In the genomic region with DNA sequence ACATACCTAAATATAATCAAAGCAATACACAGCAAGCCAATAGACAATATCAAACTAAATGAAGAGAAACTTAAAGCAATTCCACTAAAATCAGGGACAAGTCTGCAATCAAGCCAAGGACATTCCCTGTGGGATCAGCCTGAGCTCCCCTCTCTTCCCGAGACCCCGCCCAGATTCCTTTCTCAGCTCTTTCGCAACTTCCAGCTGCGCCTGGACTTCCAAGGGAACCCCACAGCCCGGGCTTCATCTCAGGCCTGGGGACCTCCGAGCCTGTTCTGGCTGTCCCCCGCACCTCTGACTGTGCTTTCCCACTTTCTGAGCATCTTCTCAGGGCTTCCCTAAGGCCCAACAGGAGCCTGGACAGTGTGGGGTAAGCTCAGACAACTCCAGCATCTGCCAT, we compare ENCODE assay signal across 12 mouse cellular contexts. TPM values are rescaled to one million over a fixed set of nuclear protein-coding genes. Genes with fewer than 3 reads are reported as not detected.
A peak's percentile ranks its signal among the peaks of the same experiment; 100 is the strongest.
DNase-seq lines count a peak whose midpoint lies in the region; ATAC-seq and TF ChIP-seq lines count a peak whose summit lies in the region.
"Had no signal": no experiment of that assay in that cellular context is flagged by ENCODE, and none has a peak within 500 bp of the region (broad histone marks: within the 10 kb centered on the region; RNA-seq: fewer than 3 reads in every experiment).

Ms4a4d (plus strand) TSS at position 209 of the 400 bp plus-strand sequence.

- no peaks in the 10 kb centered on the region for H3K36me3 ChIP-seq in liver, embryonic 12.5 days
- H3K36me3 ChIP-seq in embryonic facial prominence, embryonic 10.5 days (replicated peaks), result no peaks in the 10 kb centered on the region
- no peaks in the 10 kb centered on the region for H3K36me3 ChIP-seq in limb, embryonic 10.5 days
- no peaks in the 10 kb centered on the region for H3K36me3 ChIP-seq in testis, adult 2 months (ENCODE audit: control insufficient read depth, insufficient read depth, low read length)
- no peaks in the 10 kb centered on the region for H3K36me3 ChIP-seq in kidney, embryonic 14.5 days (ENCODE audit: control insufficient read depth, insufficient read depth, low read length)

- no peak for TF ChIP-seq POLR2A in testis, adult 2 months (IDR thresholded peaks at IDR 0.05; ENCODE audit: control insufficient read depth, low read depth, low read length)

- H3K27me3 ChIP-seq in liver, embryonic 12.5 days (replicated peaks), result no peaks in the 10 kb centered on the region
- no peaks in the 10 kb centered on the region for H3K27me3 ChIP-seq in embryonic facial prominence, embryonic 10.5 days (replicated peaks; ENCODE audit: low read depth, poor library complexity, severe bottlenecking)
- no peaks in the 10 kb centered on the region for H3K27me3 ChIP-seq in limb, embryonic 10.5 days (ENCODE audit: low read depth, poor library complexity, severe bottlenecking)
- no peaks in the 10 kb centered on the region for H3K27me3 ChIP-seq in testis, adult 2 months (ENCODE audit: control insufficient read depth, insufficient read depth, low read length)
- H3K27me3 ChIP-seq in kidney, embryonic 14.5 days (ENCODE audit: control insufficient read depth, insufficient read depth, low read length), result no peaks in the 10 kb centered on the region

- no peak within 1 kb of the TSS for H3K9ac ChIP-seq in liver, embryonic 12.5 days
- no peak within 1 kb of the TSS for H3K9ac ChIP-seq in kidney, embryonic 14.5 days (ENCODE audit: low read depth, low read length)
- H3K9ac ChIP-seq: hindbrain, embryonic 14.5 days had no signal

- 0 out of 2 replicates have a peak, but pooled peaks cover 4% of the 10 kb centered on the region for H3K4me1 ChIP-seq in liver, embryonic 12.5 days
- peaks cover 5% of the 10 kb centered on the region for H3K4me1 ChIP-seq in embryonic facial prominence, embryonic 10.5 days
- peaks cover 8% of the 10 kb centered on the region for H3K4me1 ChIP-seq in limb, embryonic 10.5 days
- no peaks in the 10 kb centered on the region; the same call in 1 of the 2 replicates for H3K4me1 ChIP-seq in testis, adult 2 months (ENCODE audit: control insufficient read depth, insufficient read depth, low read length)
- no peaks in the 10 kb centered on the region for H3K4me1 ChIP-seq in kidney, embryonic 14.5 days (ENCODE audit: control insufficient read depth, insufficient read depth, low read length)

- no peak within 1 kb of the TSS for H3K4me3 ChIP-seq in liver, embryonic 12.5 days
- no peak within 1 kb of the TSS for H3K4me3 ChIP-seq in embryonic facial prominence, embryonic 10.5 days
- H3K4me3 ChIP-seq in limb, embryonic 10.5 days, result no peak within 1 kb of the TSS
- peak within 1 kb of the TSS; percentile 4 for H3K4me3 ChIP-seq in testis, adult 2 months (ENCODE audit: control insufficient read depth, low read depth, low read length)
- H3K4me3 ChIP-seq in kidney, embryonic 14.5 days (ENCODE audit: low read length), result no peak within 1 kb of the TSS

- no peaks in the 10 kb centered on the region for H3K9me3 ChIP-seq in liver, embryonic 12.5 days (replicated peaks)
- no peaks in the 10 kb centered on the region for H3K9me3 ChIP-seq in embryonic facial prominence, embryonic 10.5 days
- H3K9me3 ChIP-seq in limb, embryonic 10.5 days (replicated peaks), result no peaks in the 10 kb centered on the region
- no peaks in the 10 kb centered on the region for H3K9me3 ChIP-seq in kidney, embryonic 14.5 days (ENCODE audit: control insufficient read depth, low read length)

- no peak within 1 kb of the TSS for H3K4me2 ChIP-seq in liver, embryonic 12.5 days
- H3K4me2 ChIP-seq in kidney, embryonic 14.5 days (replicated peaks; ENCODE audit: low read depth, low read length), result no peak within 1 kb of the TSS
- H3K4me2 ChIP-seq: hindbrain, embryonic 14.5 days had no signal

- no peak within 1 kb of the TSS for H3K27ac ChIP-seq in liver, embryonic 12.5 days
- no peak within 1 kb of the TSS for H3K27ac ChIP-seq in embryonic facial prominence, embryonic 10.5 days (replicated peaks)
- H3K27ac ChIP-seq in limb, embryonic 10.5 days, result 0 out of 2 replicates have a peak within 1 kb of the TSS, but pooled peaks have one; percentile 61
- peak within 1 kb of the TSS; percentile 15; the same call in 1 of the 2 replicates for H3K27ac ChIP-seq in testis, adult 2 months (ENCODE audit: control insufficient read depth, insufficient read depth, low read depth, low read length)
- no peak within 1 kb of the TSS for H3K27ac ChIP-seq in kidney, embryonic 14.5 days (ENCODE audit: low read depth, low read length)
- H3K27ac ChIP-seq: hindbrain, embryonic 14.5 days had no signal

- no peak for TF ChIP-seq CTCF in testis, adult 2 months (IDR thresholded peaks at IDR 0.05; ENCODE audit: control insufficient read depth, insufficient read depth, insufficient replicate concordance, low read depth, low read length)

- ATAC-seq in liver, embryonic 12.5 days, result no peak
- no peak for ATAC-seq in monocyte, adult 5-6 weeks (replicated peaks; ENCODE audit: insufficient number of reproducible peaks, low FRiP score, low TSS enrichment, poor library complexity, severe bottlenecking)
- ATAC-seq in kidney, embryonic 14.5 days (ENCODE audit: low FRiP score, low TSS enrichment), result no peak

- WGBS in liver, embryonic 12.5 days (ENCODE audit: insufficient replicate concordance), result 18% methylated on average over 7 of the region's 7 CpGs
- WGBS in embryonic facial prominence, embryonic 10.5 days, result 8% methylated on average over 7 of the region's 7 CpGs
- WGBS in limb, embryonic 10.5 days, result 8% methylated on average over 7 of the region's 7 CpGs
- 13% methylated on average over 7 of the region's 7 CpGs for WGBS in kidney, embryonic 14.5 days

- peak; percentile 5 for DNase-seq in liver
- DNase-seq in embryonic facial prominence, embryonic 10.5 days (ENCODE audit: low spot score), result peak; percentile 11
- peak; percentile 29 for DNase-seq in limb, embryonic 10.5 days (ENCODE audit: low spot score)
- DNase-seq in right cerebral cortex, adult 18-20 months, result no peak
- DNase-seq: cerebellum, adult 11 months; midbrain, embryonic 14.5 days had no signal

RNA-seq across cellular contexts. Expression of gene Ms4a4d, which starts in this region (rescaled TPM):
- polyA plus RNA-seq in liver, embryonic 12.5 days (2016; fragmentation: Nextera tagmentation; extraction: Ambion mirVana), result 0.31 and 0.38 TPM in 2 replicates
- polyA plus RNA-seq in embryonic facial prominence, embryonic 10.5 days (2016; fragmentation: Nextera tagmentation; extraction: Ambion mirVana), result 0.58 and 0.82 TPM in 2 replicates
- polyA plus RNA-seq in limb, embryonic 10.5 days (2016; fragmentation: Nextera tagmentation; extraction: Ambion mirVana), result 0.31 and 0.36 TPM in 2 replicates
- polyA plus RNA-seq in testis, adult 2 months (2012; rRNA removed), result 1.8 and 2.3 TPM in 2 replicates
- total RNA-seq in monocyte, adult 5-6 weeks (2017), result not detected in 3 replicates
- 0.19 TPM in 1 of 2 replicates, not detected in the other for polyA plus RNA-seq in kidney, embryonic 14.5 days (2014; fragmentation: Nextera tagmentation; extraction: Ambion mirVana)
- total RNA-seq: MEL had no signal
- polyA plus RNA-seq: hindbrain, embryonic 14.5 days; midbrain, embryonic 14.5 days had no signal

Comparison
In these comparisons a context has a peak if more than half of its experiments do, and no peak if none do; other contexts are left out.
1. Peak in DNase-seq in embryonic facial prominence, embryonic 10.5 days; RNA of the gene not detected or under 1 TPM.
2. Peak in DNase-seq and H3K27ac ChIP-seq in limb, embryonic 10.5 days; RNA of the gene not detected or under 1 TPM.